Comparison of ENCODE assay signal across 9 mouse cellular contexts in the genomic region with DNA sequence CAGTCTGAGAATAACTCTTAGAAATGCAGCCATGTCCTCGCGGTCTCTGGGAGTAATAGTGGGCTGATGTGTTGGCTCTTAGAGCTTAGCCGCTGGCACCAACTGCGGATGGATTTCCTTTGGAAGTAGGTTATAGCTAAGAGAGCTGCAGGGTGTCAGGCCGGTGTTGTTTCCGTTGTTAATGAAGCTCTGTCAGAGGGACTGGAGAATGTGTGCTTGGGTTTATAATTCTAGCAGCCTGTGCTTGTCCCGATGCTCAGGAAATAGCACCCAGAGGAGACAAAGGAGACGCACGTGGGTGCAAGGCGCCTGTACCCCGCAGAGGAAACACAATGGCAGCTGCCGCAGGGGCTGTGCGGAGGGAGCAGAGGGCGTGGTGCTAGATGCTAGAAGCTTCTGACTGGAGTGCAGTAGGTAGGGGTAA. TPM values are rescaled to one million over a fixed set of nuclear protein-coding genes. Genes with fewer than 3 reads are reported as not detected.
DNase-seq lines count a peak whose midpoint lies in the region; ATAC-seq and TF ChIP-seq lines count a peak whose summit lies in the region.
"Had no signal": no experiment of that assay in that cellular context is flagged by ENCODE, and none has a peak within 500 bp of the region (broad histone marks: within the 10 kb centered on the region; RNA-seq: fewer than 3 reads in every experiment).

No protein-coding gene starts in this region.

- H3K4me2 ChIP-seq in midbrain, embryonic 14.5 days (ENCODE audit: low read length): peak overlapping the region; percentile 49

- H3K27me3 ChIP-seq in cerebellum, adult 2 months (ENCODE audit: control insufficient read depth, insufficient read depth, low read length): no peaks in the 10 kb centered on the region
- no peaks in the 10 kb centered on the region for H3K27me3 ChIP-seq in midbrain, embryonic 14.5 days (ENCODE audit: control insufficient read depth, insufficient read depth, low read length)
- H3K27me3 ChIP-seq in thymus, adult 2 months (ENCODE audit: control insufficient read depth, insufficient read depth, low read length): no peaks in the 10 kb centered on the region

- H3K4me3 ChIP-seq in cerebellum, adult 2 months (replicated peaks; ENCODE audit: insufficient read depth, low read depth, low read length): no peak overlapping the region
- no peak overlapping the region for H3K4me3 ChIP-seq in midbrain, embryonic 14.5 days (replicated peaks; ENCODE audit: low read depth, low read length)
- H3K4me3 ChIP-seq in thymus, adult 2 months (ENCODE audit: control insufficient read depth, insufficient read depth, low read length): no peak overlapping the region

- peak; percentile 16 for DNase-seq in T-cell, adult 2 months (ENCODE audit: low spot score)
- peak; percentile 37 to 49 for DNase-seq in cerebellum, adult 2 months
- peak; percentile 49 for DNase-seq in layer of hippocampus, adult 9-10 months (ENCODE audit: low spot score)
- peak; percentile 76 for DNase-seq in midbrain, embryonic 14.5 days
- peak; percentile 15 for DNase-seq in thymus, adult 2 months
- DNase-seq in ovary, postnatal 14 days (ENCODE audit: low spot score): no peak
- no peak for DNase-seq in natural killer cell, adult 2 months (ENCODE audit: low spot score in 2 of 2)

- H3K27ac ChIP-seq in cerebellum, adult 2 months (ENCODE audit: insufficient read depth, low read length): no peak overlapping the region
- peak overlapping the region; percentile 94 for H3K27ac ChIP-seq in midbrain, embryonic 14.5 days (replicated peaks; ENCODE audit: low read depth, low read length)
- no peak overlapping the region for H3K27ac ChIP-seq in thymus, adult 2 months (ENCODE audit: control insufficient read depth, insufficient read depth, low read length)

- WGBS in cerebellum, adult 2 months: 16% methylated on average over 14 of the region's 14 CpGs
- 5% methylated on average over 14 of the region's 14 CpGs for WGBS in midbrain, embryonic 14.5 days
- 38% methylated on average over 14 of the region's 14 CpGs for WGBS in thymus, adult 2 months

- no peak for TF ChIP-seq CTCF in cerebellum, adult 2 months (IDR thresholded peaks at IDR 0.05; ENCODE audit: borderline replicate concordance, insufficient read depth, low read depth, low read length)
- TF ChIP-seq CTCF in thymus, adult 2 months (IDR thresholded peaks at IDR 0.05; ENCODE audit: borderline replicate concordance, control insufficient read depth, extremely low read depth, insufficient read depth, low read length, poor library complexity): no peak

- no peaks in the 10 kb centered on the region for H3K4me1 ChIP-seq in cerebellum, adult 2 months (ENCODE audit: control insufficient read depth, insufficient read depth, low read length)
- peaks cover 38% of the 10 kb centered on the region for H3K4me1 ChIP-seq in midbrain, embryonic 14.5 days (ENCODE audit: control insufficient read depth, insufficient read depth, low read length)
- H3K4me1 ChIP-seq in thymus, adult 2 months (replicated peaks; ENCODE audit: control insufficient read depth, insufficient read depth, low read length): peaks cover 4% of the 10 kb centered on the region; the same call in 1 of the 2 replicates

- no peaks in the 10 kb centered on the region for H3K9me3 ChIP-seq in midbrain, embryonic 14.5 days (ENCODE audit: control insufficient read depth, low read length)

- peak; percentile 79 for ATAC-seq in frontal cortex, adult (ENCODE audit: low TSS enrichment)
- peak; percentile 63 for ATAC-seq in midbrain, embryonic 14.5 days (ENCODE audit: low FRiP score, low TSS enrichment)

- TF ChIP-seq POLR2A in cerebellum, adult 2 months (IDR thresholded peaks at IDR 0.05; ENCODE audit: borderline replicate concordance, insufficient read depth, low read length): no peak
- no peak for TF ChIP-seq POLR2A in thymus, adult 2 months (IDR thresholded peaks at IDR 0.05; ENCODE audit: control insufficient read depth, extremely low read depth, insufficient read depth, low read length, poor library complexity)

- peak overlapping the region; percentile 56 for H3K9ac ChIP-seq in midbrain, embryonic 14.5 days (replicated peaks; ENCODE audit: low read length)

- no peaks in the 10 kb centered on the region for H3K36me3 ChIP-seq in midbrain, embryonic 14.5 days (ENCODE audit: control insufficient read depth, insufficient read depth, low read length)
- no peaks in the 10 kb centered on the region for H3K36me3 ChIP-seq in thymus, adult 2 months (ENCODE audit: control insufficient read depth, insufficient read depth, low read length)

RNA-seq across cellular contexts. Expression of a gene that starts 56.5 kb away (rescaled TPM):
- not detected in 2 replicates for polyA plus RNA-seq in cerebellum, adult 2 months (2012; rRNA removed)
- not detected in 2 replicates for polyA plus RNA-seq in midbrain, embryonic 14.5 days (2014; fragmentation: Nextera tagmentation; extraction: Ambion mirVana)
- polyA plus RNA-seq in thymus, adult 2 months (2012; rRNA removed): not detected in 2 replicates
- polyA plus RNA-seq: liver, adult 2 months had no signal

Comparison
In these comparisons a context has a peak if more than half of its experiments do, and no peak if none do; other contexts are left out.
1. DNase-seq: peak in T-cell, adult 2 months (single experiment), cerebellum, adult 2 months (2 of 2), layer of hippocampus, adult 9-10 months (single experiment), midbrain, embryonic 14.5 days (single experiment) and thymus, adult 2 months (single experiment); none in ovary, postnatal 14 days (single experiment) and natural killer cell, adult 2 months (0 of 2).